16 mouse cellular contexts compared by ENCODE assay signal in the genomic region with DNA sequence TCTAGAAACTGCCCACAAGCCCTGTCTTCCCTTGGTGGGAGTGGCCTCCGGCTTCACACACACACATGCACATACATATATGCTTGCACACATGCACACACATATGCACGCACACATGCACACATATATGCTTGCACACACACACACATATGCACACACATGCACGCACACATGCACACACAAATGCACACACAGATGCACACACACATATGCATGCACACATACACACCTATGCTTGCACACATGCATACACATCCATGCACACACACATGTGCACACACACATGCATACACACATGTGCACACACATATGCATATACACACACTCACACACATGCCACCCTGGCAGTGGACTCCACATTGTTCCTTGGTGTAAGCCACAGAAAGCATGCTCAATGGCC. TPM values are rescaled to one million over a fixed set of nuclear protein-coding genes. Genes with fewer than 3 reads are reported as not detected.
DNase-seq lines count a peak whose midpoint lies in the region; ATAC-seq and TF ChIP-seq lines count a peak whose summit lies in the region.
"Had no signal": no experiment of that assay in that cellular context is flagged by ENCODE, and none has a peak within 500 bp of the region (broad histone marks: within the 10 kb centered on the region; RNA-seq: fewer than 3 reads in every experiment).

No protein-coding gene starts in this region.

- TF ChIP-seq POLR2A in MEL (IDR thresholded peaks at IDR 0.05; ENCODE audit: control insufficient read depth in 1 of 2, insufficient read depth in 1 of 2, low read depth in 1 of 2, low read length in 2 of 2, poor library complexity in 1 of 2) = no peak

- 89% methylated on average over 3 of the region's 3 CpGs for WGBS in heart, embryonic 16.5 days
- WGBS in kidney, embryonic 16.5 days = 98% methylated on average over 3 of the region's 3 CpGs

- no peak for TF ChIP-seq RAD21 in MEL (IDR thresholded peaks at IDR 0.05; ENCODE audit: low read depth, low read length)

- no peak overlapping the region for H3K4me2 ChIP-seq in heart, embryonic 16.5 days (ENCODE audit: low read depth, low read length)
- H3K4me2 ChIP-seq in kidney, embryonic 16.5 days (replicated peaks; ENCODE audit: low read depth, low read length) = no peak overlapping the region
- H3K4me2 ChIP-seq: hindbrain, embryonic 15.5 days; intestine, embryonic 15.5 days; limb, embryonic 13.5 days; liver, embryonic 11.5 days; midbrain, embryonic 15.5 days had no signal

- no peak overlapping the region for H3K9ac ChIP-seq in heart, embryonic 16.5 days (ENCODE audit: low read length)
- no peak overlapping the region for H3K9ac ChIP-seq in kidney, embryonic 16.5 days (replicated peaks; ENCODE audit: low read length)
- no peak overlapping the region for H3K9ac ChIP-seq in MEL (ENCODE audit: control insufficient read depth, low read depth, low read length, poor library complexity, severe bottlenecking)
- H3K9ac ChIP-seq: hindbrain, embryonic 15.5 days; intestine, embryonic 15.5 days; midbrain, embryonic 15.5 days had no signal

- no peaks in the 10 kb centered on the region for H3K79me2 ChIP-seq in MEL (ENCODE audit: control insufficient read depth, insufficient read depth, low read length, poor library complexity)

- no peak overlapping the region for H3K4me3 ChIP-seq in heart, embryonic 16.5 days (ENCODE audit: low read length)
- H3K4me3 ChIP-seq in kidney, embryonic 16.5 days (ENCODE audit: low read length) = no peak overlapping the region
- peak overlapping the region; percentile 2; the same call in 1 of the 2 replicates for H3K4me3 ChIP-seq in G1E (ENCODE audit: low read depth, low read length)
- no peak overlapping the region for H3K4me3 ChIP-seq in MEL (ENCODE audit: control insufficient read depth in 1 of 2, insufficient read depth in 1 of 2, low read depth in 2 of 2, low read length in 2 of 2)
- H3K4me3 ChIP-seq: gastrocnemius, adult 2 months; hindbrain, embryonic 15.5 days; intestine, embryonic 15.5 days; limb, embryonic 13.5 days; midbrain, embryonic 15.5 days had no signal

- peak; percentile 6; the same call in 1 of the 2 replicates for ATAC-seq in heart, embryonic 16.5 days (replicated peaks; ENCODE audit: extremely low read depth, insufficient read depth, low FRiP score)
- ATAC-seq in kidney, embryonic 16.5 days (ENCODE audit: low FRiP score, low TSS enrichment) = peak; percentile 14; the same call in 1 of the 2 replicates
- ATAC-seq in G1E (ENCODE audit: extremely low read depth, insufficient number of reproducible peaks, low FRiP score, poor library complexity, severe bottlenecking) = no peak
- ATAC-seq: intestine, embryonic 15.5 days; midbrain, embryonic 15.5 days had no signal

- H3K4me1 ChIP-seq in heart, embryonic 16.5 days (ENCODE audit: control insufficient read depth, insufficient read depth, low read length) = peaks cover 4% of the 10 kb centered on the region
- peaks cover 34% of the 10 kb centered on the region for H3K4me1 ChIP-seq in kidney, embryonic 16.5 days (ENCODE audit: insufficient read depth, low read length)
- H3K4me1 ChIP-seq in G1E (ENCODE audit: insufficient read depth, low read depth, low read length) (no peaks in the 10 kb centered on the region; the same call in 1 of the 2 replicates), MEL (ENCODE audit: control insufficient read depth in 1 of 2, insufficient read depth in 2 of 2, low read length in 2 of 2) (no peaks in the 10 kb centered on the region)
- H3K4me1 ChIP-seq: midbrain, embryonic 15.5 days had no signal

- H3K27me3 ChIP-seq in heart, embryonic 16.5 days (ENCODE audit: control insufficient read depth, insufficient read depth, low read length) = no peaks in the 10 kb centered on the region
- no peaks in the 10 kb centered on the region; the same call in 1 of the 2 replicates for H3K27me3 ChIP-seq in kidney, embryonic 16.5 days (ENCODE audit: insufficient read depth, low read length)
- H3K27me3 ChIP-seq in G1E (ENCODE audit: insufficient read depth, low read length) = peaks cover 56% of the 10 kb centered on the region
- peaks cover 4 to 15% of the 10 kb centered on the region in 2 experiments for H3K27me3 ChIP-seq in MEL (ENCODE audit: control insufficient read depth in 1 of 2, insufficient read depth in 2 of 2, low read length in 2 of 2)
- H3K27me3 ChIP-seq: hindbrain, embryonic 15.5 days; intestine, embryonic 15.5 days; midbrain, embryonic 15.5 days had no signal

- H3K9me3 ChIP-seq in heart, embryonic 16.5 days (replicated peaks; ENCODE audit: control insufficient read depth, low read length) = no peaks in the 10 kb centered on the region
- no peaks in the 10 kb centered on the region for H3K9me3 ChIP-seq in kidney, embryonic 16.5 days (ENCODE audit: low read length)
- 0 out of 2 replicates have a peak, but pooled peaks cover 3% of the 10 kb centered on the region for H3K9me3 ChIP-seq in G1E (replicated peaks)
- H3K9me3 ChIP-seq in MEL (replicated peaks; ENCODE audit: insufficient read depth, low read length) = no peaks in the 10 kb centered on the region
- H3K9me3 ChIP-seq: hindbrain, embryonic 15.5 days; intestine, embryonic 15.5 days; limb, embryonic 13.5 days; midbrain, embryonic 15.5 days had no signal

- no peak for DNase-seq in heart, adult 9 months (ENCODE audit: low spot score in 2 of 2)
- DNase-seq in kidney, postnatal 36 days = no peak
- DNase-seq in G1E (ENCODE audit: low spot score) (no peak), MEL (ENCODE audit: low read depth, low spot score) (no peak)
- DNase-seq: adrenal gland, adult 8-10 months; B cell, adult 2 months; spleen, adult 18-20 months had no signal

- no peaks in the 10 kb centered on the region for H3K36me3 ChIP-seq in heart, embryonic 16.5 days (ENCODE audit: control insufficient read depth, insufficient read depth)
- H3K36me3 ChIP-seq in kidney, embryonic 16.5 days (ENCODE audit: insufficient read depth, low read length) = no peaks in the 10 kb centered on the region
- H3K36me3 ChIP-seq in G1E (replicated peaks) (no peaks in the 10 kb centered on the region), MEL (ENCODE audit: control insufficient read depth in 1 of 2, insufficient read depth in 2 of 2, low read length in 2 of 2) (no peaks in the 10 kb centered on the region)
- H3K36me3 ChIP-seq: hindbrain, embryonic 15.5 days; intestine, embryonic 15.5 days; limb, embryonic 13.5 days; midbrain, embryonic 15.5 days had no signal

- no peak for TF ChIP-seq EP300 in MEL (IDR thresholded peaks at IDR 0.05; ENCODE audit: low read depth in 1 of 2, low read length in 2 of 2)

- TF ChIP-seq CTCF in G1E (IDR thresholded peaks at IDR 0.05; ENCODE audit: low read depth, low read length) (no peak; the same call in 1 of the 2 replicates), MEL (IDR thresholded peaks at IDR 0.05 in 2 of 3, conservative IDR thresholded peaks at IDR 0.05 in 1 of 3; ENCODE audit: control insufficient read depth in 1 of 3, insufficient read depth in 1 of 3, low read depth in 2 of 3, low read length in 3 of 3, poor library complexity in 1 of 3, severe bottlenecking in 1 of 3) (no peak)

- H3K27ac ChIP-seq in heart, embryonic 16.5 days (ENCODE audit: low read length) = peak overlapping the region; percentile 4; the same call in 1 of the 2 replicates
- H3K27ac ChIP-seq in kidney, embryonic 16.5 days (ENCODE audit: low read length) = peak overlapping the region; percentile 40; the same call in 1 of the 2 replicates
- H3K27ac ChIP-seq in MEL (ENCODE audit: control insufficient read depth, low read depth, low read length) = no peak overlapping the region
- H3K27ac ChIP-seq: hindbrain, embryonic 15.5 days; intestine, embryonic 15.5 days; limb, embryonic 13.5 days; midbrain, embryonic 15.5 days had no signal

TF ChIP-seq in MEL, 35 proteins besides CTCF, POLR2A, EP300 and RAD21:
- TF ChIP-seq ETS1 (IDR thresholded peaks at IDR 0.05; ENCODE audit: low read depth, low read length) (no peak), ZKSCAN1 (IDR thresholded peaks at IDR 0.05; ENCODE audit: low read depth, low read length) (no peak), TAL1 (IDR thresholded peaks at IDR 0.05; ENCODE audit: low read length) (no peak), POLR2AphosphoS5 (IDR thresholded peaks at IDR 0.05; ENCODE audit: borderline replicate concordance, low read depth, low read length) (peak; percentile 67; the same call in 1 of the 2 replicates)
TF ChIP-seq in MEL: peak in this region for 1.

RNA-seq across cellular contexts. Expression of gene Gm266, which starts 11.2 kb away (rescaled TPM):
- polyA plus RNA-seq in heart, embryonic 16.5 days (2015; fragmentation: Nextera tagmentation; extraction: Ambion mirVana) = 2.6 and 6.1 TPM in 2 replicates
- 78.6 and 84.8 TPM in 2 replicates for polyA plus RNA-seq in kidney, embryonic 16.5 days (2015; fragmentation: Nextera tagmentation; extraction: Ambion mirVana)
- not detected in 2 replicates for total RNA-seq in G1E (2014; fragmentation: Nextera tagmentation)
- total RNA-seq in G1E (2017) = 0.11 TPM in 1 of 2 replicates, not detected in the other
- not detected in 2 replicates for polyA plus RNA-seq in G1E (2012)
- total RNA-seq in MEL (2012; rRNA removed) = not detected in 2 replicates
- not detected for polyA plus RNA-seq in MEL (2012; ENCODE audit: insufficient read depth in 1 of 2, insufficient read length in 2 of 2, low read depth in 1 of 2, low replicate concordance in 2 of 2, missing spikeins in 1 of 2)
- total RNA-seq: adrenal gland, adult 8-10 months; neutrophil, adult 5-6 weeks had no signal

RNA-seq across cellular contexts. Expression of gene Tnfaip2, which starts 32.1 kb away (rescaled TPM):
- 3.2 and 4.8 TPM in 2 replicates for polyA plus RNA-seq in heart, embryonic 16.5 days (2015; fragmentation: Nextera tagmentation; extraction: Ambion mirVana)
- polyA plus RNA-seq in kidney, embryonic 16.5 days (2015; fragmentation: Nextera tagmentation; extraction: Ambion mirVana) = 21.7 and 24.3 TPM in 2 replicates
- total RNA-seq in G1E (2014; fragmentation: Nextera tagmentation) (82.1 and 94.7 TPM in 2 replicates), G1E (2017) (83.6 and 101 TPM in 2 replicates), MEL (2012; rRNA removed) (62.5 and 77.2 TPM in 2 replicates)
- polyA plus RNA-seq in G1E (2012) (66.3 and 123 TPM in 2 replicates), MEL (2012; ENCODE audit: insufficient read depth in 1 of 2, insufficient read length in 2 of 2, low read depth in 1 of 2, low replicate concordance in 2 of 2, missing spikeins in 1 of 2) (10 to 100 TPM; 51.4 to 66.8 TPM)

RNA-seq across cellular contexts. Expression of gene Exoc3l4, which starts 57.6 kb away (rescaled TPM):
- polyA plus RNA-seq in heart, embryonic 16.5 days (2015; fragmentation: Nextera tagmentation; extraction: Ambion mirVana) = 13.3 and 14.9 TPM in 2 replicates
- 19.4 and 19.9 TPM in 2 replicates for polyA plus RNA-seq in kidney, embryonic 16.5 days (2015; fragmentation: Nextera tagmentation; extraction: Ambion mirVana)
- total RNA-seq in G1E (2014; fragmentation: Nextera tagmentation) (not detected in 2 replicates), G1E (2017) (0.27 TPM in 1 of 2 replicates, not detected in the other), MEL (2012; rRNA removed) (0.04 TPM in 1 of 2 replicates, not detected in the other)
- polyA plus RNA-seq in G1E (2012) (not detected in 2 replicates), MEL (2012; ENCODE audit: insufficient read depth in 1 of 2, insufficient read length in 2 of 2, low read depth in 1 of 2, low replicate concordance in 2 of 2, missing spikeins in 1 of 2) (under 1 TPM in 1 of 2 experiments, not detected in 1; 0.17 TPM)
- total RNA-seq: neutrophil, adult 5-6 weeks had no signal

Comparison
In these comparisons a context has a peak if more than half of its experiments do, and no peak if none do; other contexts are left out.
1. RNA of gene Gm266, which starts 11.2 kb away (polyA plus RNA-seq): 78.6 to 84.8 TPM in kidney, embryonic 16.5 days; 2.6 to 6.1 TPM in heart, embryonic 16.5 days, not detected in G1E and not detected in MEL; every median in the first group is over 10 times any median in the second.
2. RNA of gene Exoc3l4, which starts 57.6 kb away (polyA plus RNA-seq): 19.4 to 19.9 TPM in kidney, embryonic 16.5 days and 13.3 to 14.9 TPM in heart, embryonic 16.5 days; 0.17 TPM in MEL and not detected in G1E; every median in the first group is over 10 times any median in the second.